Mouse (Mus musculus) embryonic facial prominence, embryonic 11.5 days (tissue): Measurements from ENCODE around the gene Gls. TPM values are rescaled to one million over a fixed set of nuclear protein-coding genes. Genes with fewer than 3 reads are reported as not detected.

ENCODE experiments used
- ATAC-seq: fragments of 200-750 bp; cut with Nextera tagmentation; replicated peaks from 2 replicates; pipeline ENCODE4 v1.8.0; 2017; ENCODE audit warnings: low read depth; ENCODE audit not compliant: insufficient number of reproducible peaks, low FRiP score, low TSS enrichment
- DNase-seq: peaks from one replicate; pipeline ENCODE4 v3.0.0-alpha.2; 2015; ENCODE audit warnings: low spot score
- H3K27ac ChIP-seq: fragments of 300-500 bp; sonication (generic); replicated peaks from 2 replicates; pipeline ENCODE4 v1.5.1; 2014; ENCODE audit warnings: mild to moderate bottlenecking, low read depth, low read length, control low read depth
- H3K27me3 ChIP-seq: fragments of 300-500 bp; sonication (generic); 2 replicates; pipeline ENCODE4 v1.6.1; 2014; ENCODE audit warnings: mild to moderate bottlenecking, low read length, moderate library complexity, mixed read lengths; ENCODE audit not compliant: control insufficient read depth, insufficient read depth
- H3K36me3 ChIP-seq: fragments of 300-500 bp; sonication (generic); replicated peaks from 2 replicates; pipeline ENCODE4 v1.6.1; 2014; ENCODE audit warnings: low read depth, mild to moderate bottlenecking, low read length, moderate library complexity, mixed read lengths; ENCODE audit not compliant: control insufficient read depth, insufficient read depth
- H3K4me1 ChIP-seq: fragments of 300-500 bp; sonication (generic); 2 replicates; pipeline ENCODE4 v1.6.1; 2014; ENCODE audit warnings: low read length, mixed read lengths; ENCODE audit not compliant: control insufficient read depth, insufficient read depth
- H3K4me2 ChIP-seq: fragments of 300-500 bp; sonication (generic); 2 replicates; pipeline ENCODE4 v1.6.1; 2014; ENCODE audit warnings: low read depth, mild to moderate bottlenecking, control low read depth, low read length, moderate library complexity
- H3K4me3 ChIP-seq: fragments of 300-500 bp; sonication (generic); 2 replicates; pipeline ENCODE4 v1.5.1; 2014; ENCODE audit warnings: low read depth, low read length, control low read depth
- H3K9ac ChIP-seq: fragments of 300-500 bp; sonication (generic); replicated peaks from 2 replicates; pipeline ENCODE4 v1.6.1; 2014; ENCODE audit warnings: mild to moderate bottlenecking, control low read depth, low read length
- H3K9me3 ChIP-seq: fragments of 300-500 bp; sonication (generic); replicated peaks from 2 replicates; pipeline ENCODE4 v1.6.1; 2016; ENCODE audit warnings: mild to moderate bottlenecking, low read length, inconsistent platforms, mixed read lengths; ENCODE audit not compliant: control insufficient read depth
- WGBS: fragments of 180-500 bp; shearing (Covaris S2); extraction: QIAGEN DNeasy Blood & Tissue Kit; methylation state at CpG from one replicate; pipeline ENCODE4 v1.1.7; 2014; 5-methylcytosine and 5-hydroxymethylcytosine counted together
- polyA plus RNA-seq: library from polyadenylated mRNA; unstranded; fragments of >200 nt; fragmentation: Nextera tagmentation; extraction: Ambion mirVana; gene quantifications from 2 replicates; pipeline ENCODE4 v1.2.1, GENCODE M21; 2014

Gene Gls
- polyA plus RNA-seq, 1 experiment from 2014 or later: 25.9 TPM

- ATAC-seq (no peak), DNase-seq (no peak)
- 79% methylated on average over 1 of the region's 1 CpGs for WGBS
- Histone ChIP-seq H3K4me2 (no peak overlapping the region), H3K4me3 (no peak overlapping the region), H3K27ac (no peak overlapping the region), H3K27me3 (no peaks in the 10 kb centered on the region), H3K36me3 (no peaks in the 10 kb centered on the region), H3K9ac (no peak overlapping the region), H3K9me3 (no peaks in the 10 kb centered on the region), H3K4me1 (no peaks in the 10 kb centered on the region)
Measured at GRCm38 (mm10) chr1:52230404-52230803, 2.6 kb downstream of the Gls start.

- H3K4me1 ChIP-seq: no peaks in the 10 kb centered on the region
- H3K4me3 ChIP-seq: no peak overlapping the region
- DNase-seq (no peak), ATAC-seq (no peak)
- H3K4me2 ChIP-seq: no peak overlapping the region
- no peaks in the 10 kb centered on the region for H3K27me3 ChIP-seq
- H3K27ac ChIP-seq: no peak overlapping the region
- H3K36me3 ChIP-seq: no peaks in the 10 kb centered on the region
- H3K9me3 ChIP-seq: no peaks in the 10 kb centered on the region
- H3K9ac ChIP-seq: no peak overlapping the region
- WGBS: 87% methylated on average over 6 of the region's 6 CpGs
Measured at GRCm38 (mm10) chr1:52228178-52228577, 4.9 kb downstream of the Gls start.

- Histone ChIP-seq H3K9ac (no peak overlapping the region), H3K9me3 (no peaks in the 10 kb centered on the region), H3K27me3 (no peaks in the 10 kb centered on the region), H3K4me2 (no peak overlapping the region), H3K4me3 (no peak overlapping the region), H3K27ac (no peak overlapping the region), H3K4me1 (no peaks in the 10 kb centered on the region), H3K36me3 (no peaks in the 10 kb centered on the region)
- DNase-seq (no peak), ATAC-seq (no peak)
Measured at GRCm38 (mm10) chr1:52226416-52226815, 6.6 kb downstream of the Gls start.

- Histone ChIP-seq H3K27ac (no peak overlapping the region), H3K4me3 (no peak overlapping the region), H3K9me3 (no peaks in the 10 kb centered on the region), H3K9ac (no peak overlapping the region), H3K36me3 (no peaks in the 10 kb centered on the region), H3K4me1 (no peaks in the 10 kb centered on the region), H3K4me2 (no peak overlapping the region), H3K27me3 (no peaks in the 10 kb centered on the region)
- ATAC-seq (no peak), DNase-seq (peak; percentile 11)
Measured at GRCm38 (mm10) chr1:52216766-52217165, 16.3 kb downstream of the Gls start.

- H3K27ac ChIP-seq: no peak overlapping the region
- H3K27me3 ChIP-seq: no peaks in the 10 kb centered on the region
- DNase-seq (no peak), ATAC-seq (no peak)
- H3K4me3 ChIP-seq: no peak overlapping the region
- no peaks in the 10 kb centered on the region for H3K4me1 ChIP-seq
- H3K4me2 ChIP-seq: no peak overlapping the region
- no peak overlapping the region for H3K9ac ChIP-seq
- no peaks in the 10 kb centered on the region; the same call in 1 of the 2 replicates for H3K36me3 ChIP-seq
- 91% methylated on average over 2 of the region's 2 CpGs for WGBS
- no peaks in the 10 kb centered on the region for H3K9me3 ChIP-seq
Measured at GRCm38 (mm10) chr1:52182992-52183391, 50.0 kb downstream of the Gls start.

- no peaks in the 10 kb centered on the region for H3K9me3 ChIP-seq
- H3K36me3 ChIP-seq: no peaks in the 10 kb centered on the region
- no peak for DNase-seq
- no peak overlapping the region for H3K9ac ChIP-seq
- no peak for ATAC-seq
- no peak overlapping the region for H3K4me3 ChIP-seq
- H3K27ac ChIP-seq: no peak overlapping the region
- no peaks in the 10 kb centered on the region for H3K4me1 ChIP-seq
- H3K27me3 ChIP-seq: no peaks in the 10 kb centered on the region
- H3K4me2 ChIP-seq: no peak overlapping the region
Measured at GRCm38 (mm10) chr1:52181994-52182393, 51.0 kb downstream of the Gls start.

GRCm38 (mm10) chr1:52179939-52180568, 53.0 kb downstream of the Gls start:
- no peaks in the 10 kb centered on the region for H3K27me3 ChIP-seq
- H3K4me2 ChIP-seq: no peak overlapping the region
- no peak overlapping the region for H3K27ac ChIP-seq
- ATAC-seq: no peak
- H3K36me3 ChIP-seq: no peaks in the 10 kb centered on the region
- DNase-seq: no peak
- H3K4me1 ChIP-seq: no peaks in the 10 kb centered on the region
- WGBS: 88% methylated on average over 9 of the region's 9 CpGs
- no peaks in the 10 kb centered on the region for H3K9me3 ChIP-seq
- no peak overlapping the region for H3K9ac ChIP-seq
- H3K4me3 ChIP-seq: no peak overlapping the region

GRCm38 (mm10) chr1:52176999-52177398, 56.0 kb downstream of the Gls start:
- Histone ChIP-seq H3K9ac (no peak overlapping the region), H3K9me3 (no peaks in the 10 kb centered on the region), H3K4me1 (no peaks in the 10 kb centered on the region), H3K4me3 (no peak overlapping the region), H3K4me2 (no peak overlapping the region), H3K27me3 (no peaks in the 10 kb centered on the region), H3K36me3 (no peaks in the 10 kb centered on the region), H3K27ac (no peak overlapping the region)
- DNase-seq: no peak
- whole genome bisulfite sequencing: 74% methylated on average over 2 of the region's 2 CpGs
- ATAC-seq: no peak
